Mouse (Mus musculus) thymus, postnatal 0 days (tissue): Measurements from ENCODE around the gene 5530401A14Rik. TPM values are rescaled to one million over a fixed set of nuclear protein-coding genes. Genes with fewer than 3 reads are reported as not detected.

Experiments used
- DNase-seq: peaks from one replicate; pipeline ENCODE4 v3.0.0-alpha.2; 2015; ENCODE audit warnings: low spot score
- polyA plus RNA-seq: library from polyadenylated mRNA; unstranded; fragments of >200 nt; fragmentation: Nextera tagmentation; extraction: Ambion mirVana; gene quantifications from 2 replicates; pipeline ENCODE4 v1.2.1, GENCODE M21; 2015

Gene 5530401A14Rik
- not detected in 2 replicates for polyA plus RNA-seq

GRCm38 (mm10) chr11:81860250-81860972, at the start of gene 5530401A14Rik:
Gene 5530401A14Rik, plus strand, starts transcription at chr11:81860673.
- no peak for DNase-seq

- no peak for DNase-seq
Observed at GRCm38 (mm10) chr11:81814816-81815215, 45.7 kb upstream of the 5530401A14Rik start.

- DNase-seq: no peak
Observed at GRCm38 (mm10) chr11:81816531-81816930, 43.9 kb upstream of the 5530401A14Rik start.

GRCm38 (mm10) chr11:81832381-81832780, 28.1 kb upstream of the 5530401A14Rik start:
- no peak for DNase-seq

- no peak for DNase-seq
Observed at GRCm38 (mm10) chr11:81838426-81838825, 22.0 kb upstream of the 5530401A14Rik start.

- DNase-seq: no peak
Observed at GRCm38 (mm10) chr11:81841001-81841400, 19.5 kb upstream of the 5530401A14Rik start.

- DNase-seq: no peak
Observed at GRCm38 (mm10) chr11:81845010-81845685, 15.3 kb upstream of the 5530401A14Rik start.

- DNase-seq: no peak
Observed at GRCm38 (mm10) chr11:81845686-81846036, 14.8 kb upstream of the 5530401A14Rik start.

- DNase-seq: no peak
Observed at GRCm38 (mm10) chr11:81847773-81848490, 12.5 kb upstream of the 5530401A14Rik start.

GRCm38 (mm10) chr11:81865661-81866382, 5.3 kb downstream of the 5530401A14Rik start:
- DNase-seq: no peak

- no peak for DNase-seq
Observed at GRCm38 (mm10) chr11:81871506-81872213, 11.2 kb downstream of the 5530401A14Rik start.

- no peak for DNase-seq
Observed at GRCm38 (mm10) chr11:81896511-81896910, 36.0 kb downstream of the 5530401A14Rik start.

- DNase-seq: no peak
Observed at GRCm38 (mm10) chr11:81897547-81898354, 37.3 kb downstream of the 5530401A14Rik start.

GRCm38 (mm10) chr11:81902318-81902717, 41.8 kb downstream of the 5530401A14Rik start:
- DNase-seq: no peak

GRCm38 (mm10) chr11:81908760-81909159, 48.3 kb downstream of the 5530401A14Rik start:
- no peak for DNase-seq

- DNase-seq: peak; percentile 19
Observed at GRCm38 (mm10) chr11:81909397-81909894, 49.0 kb downstream of the 5530401A14Rik start.

GRCm38 (mm10) chr11:81913071-81913470, 52.6 kb downstream of the 5530401A14Rik start:
- no peak for DNase-seq

GRCm38 (mm10) chr11:81915501-81915900, 55.0 kb downstream of the 5530401A14Rik start:
- no peak for DNase-seq

- DNase-seq: no peak
Observed at GRCm38 (mm10) chr11:81923096-81923495, 62.6 kb downstream of the 5530401A14Rik start.

GRCm38 (mm10) chr11:81923626-81924025, 63.2 kb downstream of the 5530401A14Rik start:
- no peak for DNase-seq
